Mouse (Mus musculus) gastrocnemius, postnatal 4 days (tissue): Measurements from ENCODE around the gene Nckap1l. TPM values are rescaled to one million over a fixed set of nuclear protein-coding genes. Genes with fewer than 3 reads are reported as not detected.
A peak's percentile ranks its signal among the peaks of the same experiment; 100 is the strongest.

Source experiments
- DNase-seq, 2 experiments: peaks; one replicate each; pipeline ENCODE4 v3.0.0; 2021 to 2022; ENCODE audit warnings: low spot score in 2 of 2, mixed read lengths in 2 of 2
- total RNA-seq, 2 experiments: library from RNA; stranded (reverse); gene quantifications; 2 replicates each; pipeline ENCODE4 v1.2.3; 2021

Gene Nckap1l
- total RNA-seq, 2 experiments from 2014 or later: 5.2 to 5.6 TPM

- DNase-seq: no peak
Observed at GRCm38 (mm10) chr15:103537011-103537821, 83.6 kb downstream of the Nckap1l start.

GRCm38 (mm10) chr15:103537822-103538213, 84.2 kb downstream of the Nckap1l start, which contains the start of gene Ppp1r1a:
TSS of gene Ppp1r1a (minus strand) at chr15:103538003.
- peak; percentile 32 to 67 for DNase-seq

- no peak for DNase-seq
Observed at GRCm38 (mm10) chr15:103539259-103539658, 85.7 kb downstream of the Nckap1l start.

GRCm38 (mm10) chr15:103540646-103541045, 87.1 kb downstream of the Nckap1l start:
- no peak for DNase-seq

- DNase-seq: no peak
Observed at GRCm38 (mm10) chr15:103542526-103542925, 88.9 kb downstream of the Nckap1l start.

GRCm38 (mm10) chr15:103547983-103548382, 94.4 kb downstream of the Nckap1l start:
- DNase-seq: no peak

Other genes with a start within 250 kb of the Nckap1l start
- 100 to 1,000 TPM in 1 of 2 experiments, 10 to 100 TPM in 1; 97.9 to 100 TPM for gene Cbx5, start 214.0 kb upstream of the Nckap1l start, total RNA-seq
- gene Hnrnpa1, start 213.4 kb upstream of the Nckap1l start, total RNA-seq: 100 to 1,000 TPM; 295 to 303 TPM
- 1 to 10 TPM in 1 of 2 experiments, under 1 TPM in 1; 0.61 to 1.5 TPM for gene Nfe2, start 195.4 kb upstream of the Nckap1l start, total RNA-seq
- 10 to 100 TPM; 72.8 to 78.4 TPM for gene Copz1, start 181.1 kb upstream of the Nckap1l start, total RNA-seq
- under 1 TPM; 0.16 to 0.20 TPM for gene Gpr84, start 143.2 kb upstream of the Nckap1l start, total RNA-seq
- gene Zfp385a, start 113.7 kb upstream of the Nckap1l start, total RNA-seq: 10 to 100 TPM; 62.1 to 70.0 TPM
- 10 to 100 TPM; 65.8 to 68.1 TPM for gene Itga5, start 87.0 kb upstream of the Nckap1l start, total RNA-seq
- gene Gtsf1, start 23.3 kb upstream of the Nckap1l start, total RNA-seq: not detected
- gene Gtsf2, start 5.3 kb upstream of the Nckap1l start, total RNA-seq: not detected
- gene Pde1b, start 49.2 kb downstream of the Nckap1l start, total RNA-seq: 1 to 10 TPM; 2.6 TPM
- gene Ppp1r1a, start 84.2 kb downstream of the Nckap1l start, total RNA-seq: 10 to 100 TPM; 62.0 to 73.9 TPM
- gene Glycam1, start 111.3 kb downstream of the Nckap1l start, total RNA-seq: not detected